Comparison of ENCODE assay signal across 8 mouse cellular contexts in the genomic region with DNA sequence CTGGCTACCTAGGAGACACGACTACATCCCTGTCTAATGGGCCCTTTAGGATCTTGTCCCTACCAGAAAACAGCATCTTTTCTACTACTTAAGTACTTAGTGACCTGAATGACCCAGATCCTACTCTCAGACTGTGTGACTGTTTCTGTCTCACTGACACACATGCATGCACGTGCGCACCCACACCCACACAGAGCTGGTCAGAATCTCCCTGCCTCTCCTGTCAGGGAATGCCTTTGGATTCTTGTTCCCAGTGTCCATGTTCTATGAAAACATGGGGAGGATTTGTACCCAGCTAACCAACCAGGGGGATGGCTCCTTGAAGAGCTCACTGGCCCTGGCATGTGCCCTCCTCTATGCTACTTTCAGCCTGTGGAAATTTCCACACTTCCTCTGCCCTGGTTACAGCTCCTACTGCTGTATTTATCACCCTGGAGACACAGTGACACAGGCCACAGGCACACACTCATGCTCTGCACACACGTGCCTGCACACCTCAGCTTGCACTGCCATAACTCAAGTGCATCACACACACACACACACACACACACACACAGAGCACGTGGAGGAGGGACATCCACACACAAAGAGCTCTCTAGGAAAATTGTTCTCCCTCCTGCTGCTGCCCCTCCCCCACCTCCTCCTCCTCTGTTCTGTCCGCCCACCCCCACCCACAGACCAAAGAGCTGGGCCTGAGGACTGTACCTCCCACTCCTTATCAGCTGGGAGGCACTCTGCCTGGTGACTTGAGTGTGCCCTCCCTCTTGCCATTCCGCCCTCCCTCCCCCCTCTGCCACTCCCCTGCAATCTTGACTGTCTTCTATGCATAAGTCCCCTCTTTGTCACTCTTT. TPM values are rescaled to one million over a fixed set of nuclear protein-coding genes. Genes with fewer than 3 reads are reported as not detected.
DNase-seq lines count a peak whose midpoint lies in the region; ATAC-seq lines count a peak whose summit lies in the region.
"Had no signal": no experiment of that assay in that cellular context is flagged by ENCODE, and none has a peak within 500 bp of the region (broad histone marks: within the 10 kb centered on the region; RNA-seq: fewer than 3 reads in every experiment).

No protein-coding gene starts in this region.

- 32% methylated on average over 7 of the region's 7 CpGs for WGBS in forebrain, embryonic 12.5 days
- WGBS in liver, embryonic 11.5 days: 42% methylated on average over 6 of the region's 7 CpGs
- 26% methylated on average over 7 of the region's 7 CpGs for WGBS in neural tube, embryonic 12.5 days

- no peaks in the 10 kb centered on the region for H3K9me3 ChIP-seq in megakaryocyte, embryonic 14.5 days
- no peaks in the 10 kb centered on the region for H3K9me3 ChIP-seq in forebrain, embryonic 12.5 days
- H3K9me3 ChIP-seq in liver, embryonic 11.5 days (ENCODE audit: control insufficient read depth, low read length): no peaks in the 10 kb centered on the region
- H3K9me3 ChIP-seq in neural tube, embryonic 12.5 days: no peaks in the 10 kb centered on the region

- H3K36me3 ChIP-seq in megakaryocyte, embryonic 14.5 days (replicated peaks; ENCODE audit: low read length): peaks cover 76% of the 10 kb centered on the region
- H3K36me3 ChIP-seq in forebrain, embryonic 12.5 days (replicated peaks): no peaks in the 10 kb centered on the region
- H3K36me3 ChIP-seq in liver, embryonic 11.5 days (ENCODE audit: control insufficient read depth, insufficient read depth, low read length): peaks cover 4% of the 10 kb centered on the region; the same call in 1 of the 2 replicates
- H3K36me3 ChIP-seq in neural tube, embryonic 12.5 days: no peaks in the 10 kb centered on the region

- no peaks in the 10 kb centered on the region for H3K27me3 ChIP-seq in megakaryocyte, embryonic 14.5 days (replicated peaks)
- H3K27me3 ChIP-seq in forebrain, embryonic 12.5 days: peaks cover 31% of the 10 kb centered on the region
- peaks cover 12% of the 10 kb centered on the region for H3K27me3 ChIP-seq in liver, embryonic 11.5 days (replicated peaks; ENCODE audit: control insufficient read depth, insufficient read depth, low read length)
- peaks cover 18% of the 10 kb centered on the region; the same call in 1 of the 2 replicates for H3K27me3 ChIP-seq in neural tube, embryonic 12.5 days (replicated peaks)

- no peak overlapping the region for H3K9ac ChIP-seq in forebrain, embryonic 12.5 days
- H3K9ac ChIP-seq in liver, embryonic 11.5 days (ENCODE audit: low read depth, low read length): no peak overlapping the region
- H3K9ac ChIP-seq in neural tube, embryonic 12.5 days: no peak overlapping the region

- H3K27ac ChIP-seq in forebrain, embryonic 12.5 days: peak overlapping the region; percentile 75
- no peak overlapping the region for H3K27ac ChIP-seq in liver, embryonic 11.5 days (ENCODE audit: low read depth, low read length)
- H3K27ac ChIP-seq in neural tube, embryonic 12.5 days: no peak overlapping the region

- ATAC-seq in megakaryocyte, adult 5-6 weeks (ENCODE audit: poor library complexity, severe bottlenecking): no peak
- peak; percentile 72 for ATAC-seq in forebrain, embryonic 12.5 days (ENCODE audit: low FRiP score)
- peak; percentile 80 for ATAC-seq in liver, embryonic 11.5 days (replicated peaks; ENCODE audit: low FRiP score)
- ATAC-seq in neural tube, embryonic 12.5 days (ENCODE audit: low FRiP score, low read depth): peak; percentile 64
- no peak for ATAC-seq in erythroblast, adult 5-6 weeks (replicated peaks; ENCODE audit: low FRiP score, poor library complexity, severe bottlenecking)

- DNase-seq in liver, embryonic 11.5 days (ENCODE audit: low spot score): peak; percentile 47
- no peak for DNase-seq in ovary, postnatal 14 days (ENCODE audit: low spot score)

- no peak overlapping the region for H3K4me2 ChIP-seq in forebrain, embryonic 12.5 days
- H3K4me2 ChIP-seq in liver, embryonic 11.5 days: peak overlapping the region; percentile 19; the same call in 1 of the 2 replicates
- H3K4me2 ChIP-seq in neural tube, embryonic 12.5 days (replicated peaks): peak overlapping the region; percentile 12; the same call in 1 of the 2 replicates

- peaks cover 92% of the 10 kb centered on the region for H3K4me1 ChIP-seq in megakaryocyte, embryonic 14.5 days
- H3K4me1 ChIP-seq in forebrain, embryonic 12.5 days: peaks cover 29% of the 10 kb centered on the region
- H3K4me1 ChIP-seq in liver, embryonic 11.5 days (replicated peaks; ENCODE audit: control insufficient read depth, insufficient read depth, low read length): peaks cover 24% of the 10 kb centered on the region
- peaks cover 16% of the 10 kb centered on the region for H3K4me1 ChIP-seq in neural tube, embryonic 12.5 days

- H3K4me3 ChIP-seq in megakaryocyte, embryonic 14.5 days (replicated peaks): peak overlapping the region; percentile 65
- H3K4me3 ChIP-seq in forebrain, embryonic 12.5 days (replicated peaks): no peak overlapping the region
- H3K4me3 ChIP-seq in liver, embryonic 11.5 days (ENCODE audit: low read depth, low read length): no peak overlapping the region
- no peak overlapping the region for H3K4me3 ChIP-seq in neural tube, embryonic 12.5 days

RNA-seq across cellular contexts. Expression of a gene that starts 4.2 kb away (rescaled TPM):
- 1.4 TPM in 1 of 2 replicates, not detected in the other for polyA plus RNA-seq in megakaryocyte, embryonic 14.5 days (2012; ENCODE audit: insufficient read depth, low replicate concordance)
- total RNA-seq in megakaryocyte, adult 5-6 weeks (2015): 10.2 TPM in 1 of 2 replicates, not detected in the other
- 35.6 TPM in 1 of 2 replicates, not detected in the other for total RNA-seq in megakaryocyte, adult 5-6 weeks (2017)
- polyA plus RNA-seq in forebrain, embryonic 12.5 days (2016; fragmentation: Nextera tagmentation; extraction: Ambion mirVana): not detected in 2 replicates
- polyA plus RNA-seq in liver, embryonic 11.5 days (2014; fragmentation: Nextera tagmentation; extraction: Ambion mirVana): 2.1 TPM in 1 of 2 replicates, not detected in the other
- polyA plus RNA-seq in neural tube, embryonic 12.5 days (2016; fragmentation: Nextera tagmentation; extraction: Ambion mirVana): not detected in 2 replicates
- total RNA-seq in erythroblast, adult 5-6 weeks (2015; ENCODE audit: low replicate concordance): 5.0 TPM in 1 of 2 replicates, not detected in the other
- not detected in 2 replicates for total RNA-seq in erythroblast, adult 5-6 weeks (2017; ENCODE audit: low replicate concordance)
- total RNA-seq: liver, adult 2 months had no signal
- polyA plus RNA-seq: liver, adult 2 months had no signal

RNA-seq across cellular contexts. Expression of a gene that starts 6.6 kb away (rescaled TPM):
- 0.54 and 0.63 TPM in 2 replicates for polyA plus RNA-seq in megakaryocyte, embryonic 14.5 days (2012; ENCODE audit: insufficient read depth, low replicate concordance)
- 35.4 and 37.5 TPM in 2 replicates for total RNA-seq in megakaryocyte, adult 5-6 weeks (2015)
- 25.7 and 65.8 TPM in 2 replicates for total RNA-seq in megakaryocyte, adult 5-6 weeks (2017)
- 23.1 and 25.7 TPM in 2 replicates for polyA plus RNA-seq in forebrain, embryonic 12.5 days (2016; fragmentation: Nextera tagmentation; extraction: Ambion mirVana)
- 14.4 and 15.0 TPM in 2 replicates for polyA plus RNA-seq in liver, embryonic 11.5 days (2014; fragmentation: Nextera tagmentation; extraction: Ambion mirVana)
- 30.7 and 40.0 TPM in 2 replicates for polyA plus RNA-seq in neural tube, embryonic 12.5 days (2016; fragmentation: Nextera tagmentation; extraction: Ambion mirVana)
- total RNA-seq in erythroblast, adult 5-6 weeks (2015; ENCODE audit: low replicate concordance): 17.5 and 18.6 TPM in 2 replicates
- total RNA-seq in erythroblast, adult 5-6 weeks (2017; ENCODE audit: low replicate concordance): 13.0 and 16.4 TPM in 2 replicates

Comparison
In these comparisons a context has a peak if more than half of its experiments do, and no peak if none do; other contexts are left out.
1. ATAC-seq: peak in forebrain, embryonic 12.5 days (single experiment), liver, embryonic 11.5 days (single experiment) and neural tube, embryonic 12.5 days (single experiment); none in megakaryocyte, adult 5-6 weeks (single experiment) and erythroblast, adult 5-6 weeks (single experiment).